ENCODE assay signal across 23 mouse cellular contexts in genomic region chr15:36682159-36682558, GRCm38 (mm10).
DNase-seq lines count a peak whose midpoint lies in the region; ATAC-seq and TF ChIP-seq lines count a peak whose summit lies in the region.
"Had no signal": no experiment of that assay in that cellular context is flagged by ENCODE, and none has a peak within 500 bp of the region (broad histone marks: within the 10 kb centered on the region; RNA-seq: fewer than 3 reads in every experiment).

No protein-coding gene starts in this region.

- 63% methylated on average over 5 of the region's 5 CpGs for WGBS in heart, embryonic 12.5 days
- WGBS in midbrain, embryonic 11.5 days = 80% methylated on average over 5 of the region's 5 CpGs
- WGBS in midbrain, embryonic 14.5 days = 73% methylated on average over 5 of the region's 5 CpGs
- 66% methylated on average over 5 of the region's 5 CpGs for WGBS in stomach, postnatal 0 days

- no peak for TF ChIP-seq CTCF in stomach, postnatal 0 days (IDR thresholded peaks at IDR 0.05; ENCODE audit: low read depth)

- no peak overlapping the region for H3K4me3 ChIP-seq in heart, embryonic 12.5 days
- no peak overlapping the region for H3K4me3 ChIP-seq in midbrain, embryonic 11.5 days (ENCODE audit: low read depth, low read length)
- no peak overlapping the region for H3K4me3 ChIP-seq in midbrain, embryonic 14.5 days (replicated peaks; ENCODE audit: low read depth, low read length)
- no peak overlapping the region for H3K4me3 ChIP-seq in stomach, postnatal 0 days (ENCODE audit: low read depth, low read length)
- H3K4me3 ChIP-seq: heart, embryonic 13.5 days had no signal

- DNase-seq in gastrocnemius, adult 18-20 months (ENCODE audit: low spot score) = peak; percentile 50
- DNase-seq in gastrocnemius, postnatal 14 days = no peak
- peak; percentile 71 for DNase-seq in heart, adult 11 months
- DNase-seq in midbrain, embryonic 11.5 days (ENCODE audit: low spot score, missing footprints) = peak; percentile 59
- DNase-seq in midbrain, embryonic 14.5 days = no peak
- DNase-seq in stomach, postnatal 0 days (ENCODE audit: low spot score) = no peak
- DNase-seq in ovary, postnatal 36 days (ENCODE audit: low spot score) = no peak
- DNase-seq: adrenal gland, adult 8-10 months; adrenal gland, postnatal 36 days; cerebellum, adult 18-20 months; cerebellum, adult 9-10 months; cerebellum, postnatal 14 days; forebrain, postnatal 0 days; gastrocnemius, postnatal 10 days; heart, postnatal 14 days; heart, postnatal 4 days had no signal

- H3K4me1 ChIP-seq in heart, embryonic 12.5 days (replicated peaks) = no peaks in the 10 kb centered on the region
- no peaks in the 10 kb centered on the region for H3K4me1 ChIP-seq in midbrain, embryonic 11.5 days (ENCODE audit: control insufficient read depth, insufficient read depth, low read length)
- no peaks in the 10 kb centered on the region for H3K4me1 ChIP-seq in midbrain, embryonic 14.5 days (ENCODE audit: control insufficient read depth, insufficient read depth, low read length)
- no peaks in the 10 kb centered on the region for H3K4me1 ChIP-seq in stomach, postnatal 0 days (replicated peaks; ENCODE audit: control insufficient read depth, insufficient read depth)
- H3K4me1 ChIP-seq: heart, embryonic 13.5 days had no signal

- TF ChIP-seq EP300 in stomach, postnatal 0 days (optimal IDR thresholded peaks at IDR 0.05) = no peak

- H3K36me3 ChIP-seq in heart, embryonic 12.5 days = no peaks in the 10 kb centered on the region
- H3K36me3 ChIP-seq in midbrain, embryonic 11.5 days (ENCODE audit: control insufficient read depth, insufficient read depth, low read length) = no peaks in the 10 kb centered on the region
- no peaks in the 10 kb centered on the region for H3K36me3 ChIP-seq in midbrain, embryonic 14.5 days (ENCODE audit: control insufficient read depth, insufficient read depth, low read length)
- no peaks in the 10 kb centered on the region for H3K36me3 ChIP-seq in stomach, postnatal 0 days (ENCODE audit: control insufficient read depth, insufficient read depth, low read length)
- H3K36me3 ChIP-seq: heart, embryonic 13.5 days had no signal

- no peak overlapping the region for H3K9ac ChIP-seq in heart, embryonic 12.5 days
- H3K9ac ChIP-seq in midbrain, embryonic 11.5 days (ENCODE audit: low read length) = no peak overlapping the region
- H3K9ac ChIP-seq in midbrain, embryonic 14.5 days (replicated peaks; ENCODE audit: low read length) = no peak overlapping the region
- no peak overlapping the region for H3K9ac ChIP-seq in stomach, postnatal 0 days (ENCODE audit: low read length)
- H3K9ac ChIP-seq: forebrain, postnatal 0 days; heart, embryonic 13.5 days; hindbrain, embryonic 14.5 days had no signal

- no peak for ATAC-seq in heart, embryonic 12.5 days (ENCODE audit: insufficient number of reproducible peaks, low FRiP score)
- no peak for ATAC-seq in midbrain, embryonic 11.5 days (ENCODE audit: low FRiP score)
- no peak for ATAC-seq in midbrain, embryonic 14.5 days (ENCODE audit: low FRiP score, low TSS enrichment)
- no peak for ATAC-seq in stomach, postnatal 0 days (ENCODE audit: low FRiP score, low TSS enrichment)
- ATAC-seq: activated CD4-positive, CD25-positive, alpha-beta regulatory T cell, adult 4 months; forebrain, embryonic 14.5 days; forebrain, postnatal 0 days; hindbrain, postnatal 0 days; inflammation-experienced regulatory T-cells, adult 6 months had no signal

- H3K27me3 ChIP-seq in heart, embryonic 12.5 days (replicated peaks) = no peaks in the 10 kb centered on the region
- H3K27me3 ChIP-seq in midbrain, embryonic 11.5 days (ENCODE audit: control insufficient read depth, insufficient read depth, low read length) = no peaks in the 10 kb centered on the region
- H3K27me3 ChIP-seq in midbrain, embryonic 14.5 days (ENCODE audit: control insufficient read depth, insufficient read depth, low read length) = no peaks in the 10 kb centered on the region
- H3K27me3 ChIP-seq in stomach, postnatal 0 days (ENCODE audit: control insufficient read depth, insufficient read depth, low read length) = no peaks in the 10 kb centered on the region

- no peaks in the 10 kb centered on the region for H3K9me3 ChIP-seq in heart, embryonic 12.5 days (replicated peaks)
- no peaks in the 10 kb centered on the region for H3K9me3 ChIP-seq in midbrain, embryonic 11.5 days (ENCODE audit: control insufficient read depth, low read length)
- H3K9me3 ChIP-seq in midbrain, embryonic 14.5 days (ENCODE audit: control insufficient read depth, low read length) = no peaks in the 10 kb centered on the region
- no peaks in the 10 kb centered on the region for H3K9me3 ChIP-seq in stomach, postnatal 0 days (ENCODE audit: control insufficient read depth, low read length)
- H3K9me3 ChIP-seq: heart, embryonic 13.5 days had no signal

- intact Hi-C loops in gastrocnemius, postnatal 14 days (cut with DNase I; ENCODE audit: low total_unique reads) = no loop called here

- H3K27ac ChIP-seq in heart, embryonic 12.5 days (ENCODE audit: poor library complexity, severe bottlenecking) = no peak overlapping the region
- no peak overlapping the region for H3K27ac ChIP-seq in midbrain, embryonic 11.5 days (ENCODE audit: low read depth, low read length)
- H3K27ac ChIP-seq in midbrain, embryonic 14.5 days (replicated peaks; ENCODE audit: low read depth, low read length) = no peak overlapping the region
- no peak overlapping the region for H3K27ac ChIP-seq in stomach, postnatal 0 days (replicated peaks)
- H3K27ac ChIP-seq: heart, embryonic 13.5 days; hindbrain, embryonic 14.5 days; hindbrain, postnatal 0 days had no signal

- no peak overlapping the region for H3K4me2 ChIP-seq in heart, embryonic 12.5 days
- no peak overlapping the region for H3K4me2 ChIP-seq in midbrain, embryonic 11.5 days
- H3K4me2 ChIP-seq in midbrain, embryonic 14.5 days (ENCODE audit: low read length) = no peak overlapping the region
- H3K4me2 ChIP-seq in stomach, postnatal 0 days (replicated peaks; ENCODE audit: low read depth) = no peak overlapping the region
- H3K4me2 ChIP-seq: heart, embryonic 13.5 days; hindbrain, embryonic 14.5 days had no signal

Comparison
In these comparisons a context has a peak if more than half of its experiments do, and no peak if none do; other contexts are left out.
1. DNase-seq: peak in gastrocnemius, adult 18-20 months (single experiment), heart, adult 11 months (single experiment) and midbrain, embryonic 11.5 days (single experiment); none in gastrocnemius, postnatal 14 days (single experiment), midbrain, embryonic 14.5 days (single experiment), stomach, postnatal 0 days (single experiment) and ovary, postnatal 36 days (single experiment).